In genomic region chr3:58163806-58164205, GRCm38 (mm10) we compare ENCODE assay signal across 9 mouse cellular contexts.
DNase-seq lines count a peak whose midpoint lies in the region; ATAC-seq lines count a peak whose summit lies in the region.
"Had no signal": no experiment of that assay in that cellular context is flagged by ENCODE, and none has a peak within 500 bp of the region (broad histone marks: within the 10 kb centered on the region; RNA-seq: fewer than 3 reads in every experiment).

No protein-coding gene starts in this region.

- no peaks in the 10 kb centered on the region for H3K36me3 ChIP-seq in heart, embryonic 16.5 days (ENCODE audit: control insufficient read depth, insufficient read depth)
- H3K36me3 ChIP-seq in liver, embryonic 11.5 days (ENCODE audit: control insufficient read depth, insufficient read depth, low read length): no peaks in the 10 kb centered on the region
- no peaks in the 10 kb centered on the region for H3K36me3 ChIP-seq in neural tube, embryonic 11.5 days (ENCODE audit: control insufficient read depth, insufficient read depth, low read length)
- H3K36me3 ChIP-seq: embryonic facial prominence, embryonic 12.5 days had no signal

- H3K27me3 ChIP-seq in heart, embryonic 16.5 days (ENCODE audit: control insufficient read depth, insufficient read depth, low read length): no peaks in the 10 kb centered on the region
- H3K27me3 ChIP-seq in liver, embryonic 11.5 days (replicated peaks; ENCODE audit: control insufficient read depth, insufficient read depth, low read length): no peaks in the 10 kb centered on the region
- H3K27me3 ChIP-seq in neural tube, embryonic 11.5 days (ENCODE audit: control insufficient read depth, insufficient read depth, low read length): no peaks in the 10 kb centered on the region
- H3K27me3 ChIP-seq: embryonic facial prominence, embryonic 12.5 days had no signal

- no peak overlapping the region for H3K27ac ChIP-seq in heart, embryonic 16.5 days (ENCODE audit: low read length)
- no peak overlapping the region for H3K27ac ChIP-seq in liver, embryonic 11.5 days (ENCODE audit: low read depth, low read length)
- no peak overlapping the region for H3K27ac ChIP-seq in neural tube, embryonic 11.5 days (ENCODE audit: low read depth, low read length)
- H3K27ac ChIP-seq: embryonic facial prominence, embryonic 12.5 days had no signal

- WGBS in heart, embryonic 16.5 days: 8% methylated on average over 10 of the region's 10 CpGs
- WGBS in liver, embryonic 11.5 days: 7% methylated on average over 10 of the region's 10 CpGs
- 5% methylated on average over 10 of the region's 10 CpGs for WGBS in neural tube, embryonic 11.5 days

- H3K4me2 ChIP-seq in heart, embryonic 16.5 days (ENCODE audit: low read depth, low read length): peak overlapping the region; percentile 38; the same call in 1 of the 2 replicates
- H3K4me2 ChIP-seq in liver, embryonic 11.5 days: no peak overlapping the region
- H3K4me2 ChIP-seq in neural tube, embryonic 11.5 days (ENCODE audit: low read depth): no peak overlapping the region
- H3K4me2 ChIP-seq: embryonic facial prominence, embryonic 12.5 days had no signal

- H3K9me3 ChIP-seq in heart, embryonic 16.5 days (replicated peaks; ENCODE audit: control insufficient read depth, low read length): no peaks in the 10 kb centered on the region
- H3K9me3 ChIP-seq in liver, embryonic 11.5 days (ENCODE audit: control insufficient read depth, low read length): no peaks in the 10 kb centered on the region
- no peaks in the 10 kb centered on the region for H3K9me3 ChIP-seq in neural tube, embryonic 11.5 days (ENCODE audit: control insufficient read depth, low read length)
- H3K9me3 ChIP-seq: embryonic facial prominence, embryonic 12.5 days had no signal

- DNase-seq in B cell, adult 2 months: peak; percentile 27 to 43
- DNase-seq in adrenal gland, postnatal 4 days (ENCODE audit: low spot score in 2 of 2): peak; percentile 37 to 65
- DNase-seq in fibroblast of lung, adult 2 months (ENCODE audit: low read depth): peak; percentile 54
- DNase-seq in kidney, postnatal 14 days: peak; percentile 85
- DNase-seq in liver, embryonic 11.5 days (ENCODE audit: low spot score): peak; percentile 50
- DNase-seq in neural tube, embryonic 11.5 days (ENCODE audit: low spot score): peak; percentile 75
- DNase-seq in telencephalon, adult 2 months (ENCODE audit: low read depth, low spot score): peak; percentile 35

- no peak overlapping the region for H3K4me3 ChIP-seq in heart, embryonic 16.5 days (ENCODE audit: low read length)
- H3K4me3 ChIP-seq in liver, embryonic 11.5 days (ENCODE audit: low read depth, low read length): no peak overlapping the region
- H3K4me3 ChIP-seq in neural tube, embryonic 11.5 days (ENCODE audit: low read depth, low read length): no peak overlapping the region
- H3K4me3 ChIP-seq: embryonic facial prominence, embryonic 12.5 days had no signal

- no peak for ATAC-seq in heart, embryonic 16.5 days (replicated peaks; ENCODE audit: extremely low read depth, insufficient read depth, low FRiP score)
- ATAC-seq in liver, embryonic 11.5 days (replicated peaks; ENCODE audit: low FRiP score): no peak
- peak; percentile 83 for ATAC-seq in neural tube, embryonic 11.5 days (ENCODE audit: insufficient read depth, low FRiP score, low TSS enrichment)

- H3K4me1 ChIP-seq in heart, embryonic 16.5 days (ENCODE audit: control insufficient read depth, insufficient read depth, low read length): peaks cover 45% of the 10 kb centered on the region
- no peaks in the 10 kb centered on the region for H3K4me1 ChIP-seq in liver, embryonic 11.5 days (replicated peaks; ENCODE audit: control insufficient read depth, insufficient read depth, low read length)
- H3K4me1 ChIP-seq in neural tube, embryonic 11.5 days (ENCODE audit: control insufficient read depth, insufficient read depth, low read length): no peaks in the 10 kb centered on the region; the same call in 1 of the 2 replicates

- H3K9ac ChIP-seq in heart, embryonic 16.5 days (ENCODE audit: low read length): peak overlapping the region; percentile 49; the same call in 1 of the 2 replicates
- H3K9ac ChIP-seq in liver, embryonic 11.5 days (ENCODE audit: low read depth, low read length): no peak overlapping the region
- H3K9ac ChIP-seq in neural tube, embryonic 11.5 days (ENCODE audit: low read length): no peak overlapping the region
- H3K9ac ChIP-seq: embryonic facial prominence, embryonic 12.5 days had no signal

Comparison
In these comparisons a context has a peak if more than half of its experiments do, and no peak if none do; other contexts are left out.
1. DNase-seq: peak in every context shown above with its lines; median percentile 85 in kidney, postnatal 14 days; 75 in neural tube, embryonic 11.5 days; 54 in fibroblast of lung, adult 2 months; 51 in adrenal gland, postnatal 4 days; 50 in liver, embryonic 11.5 days; 35 in B cell, adult 2 months; 35 in telencephalon, adult 2 months.